Mouse (Mus musculus): Measurements from ENCODE around the gene Abcg2.

- TF ChIP-seq GATA1 (IDR thresholded peaks at IDR 0.05; ENCODE audit: borderline replicate concordance, low read length) (no peak), FLI1 (IDR thresholded peaks at IDR 0.05; ENCODE audit: low read length) (no peak)
Observed at GRCm38 (mm10) chr6:58660951-58661575, 76.7 kb downstream of the Abcg2 start.

All from megakaryocyte, embryonic 14.5 days (primary cell).